Mouse (Mus musculus): ENCODE measurements around the gene Ccdc149.

The Ccdc149 gene

DNA sequence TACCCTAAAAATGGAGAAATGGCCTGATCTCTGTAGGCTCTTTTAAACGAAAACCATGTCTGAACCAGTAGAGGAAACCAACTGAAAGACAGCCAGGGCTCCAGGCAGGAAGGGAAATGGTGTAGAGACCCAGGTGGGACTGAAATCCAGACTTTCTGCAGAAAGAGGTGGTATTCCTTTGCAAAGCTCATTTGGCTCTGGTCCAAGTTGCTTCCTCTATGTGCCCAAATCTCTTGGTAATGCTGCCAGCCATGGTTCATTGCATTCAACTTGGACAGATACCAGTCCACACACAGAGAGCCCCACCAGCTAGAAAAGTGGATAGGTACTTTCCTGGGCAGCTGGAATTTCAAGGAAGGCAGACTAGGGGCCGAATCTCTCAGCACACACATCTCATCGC, 3.5 kb downstream of the Ccdc149 start:
- TF ChIP-seq GATA4 (IDR thresholded peaks at IDR 0.05; ENCODE audit: insufficient replicate concordance, low read length), result no peak

DNA sequence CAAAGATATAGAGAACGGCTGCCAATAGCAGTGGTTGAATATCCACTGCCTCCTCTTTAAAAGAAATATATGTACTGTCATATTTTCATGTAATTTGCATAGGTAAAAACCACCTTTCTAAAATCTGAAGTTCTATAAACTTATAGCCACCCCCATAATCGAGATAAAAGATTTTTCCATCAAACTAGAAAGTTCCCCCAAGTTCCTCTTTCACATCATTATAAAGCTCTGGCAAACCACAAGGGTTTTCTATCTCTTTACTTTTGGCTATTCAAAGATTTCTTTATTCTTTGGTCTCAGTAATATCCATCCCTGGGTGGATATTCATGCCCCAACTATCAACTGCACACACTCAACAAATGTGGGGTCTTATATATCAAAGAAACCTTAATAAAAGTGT, 8.9 kb downstream of the Ccdc149 start:
- TF ChIP-seq GATA4 (IDR thresholded peaks at IDR 0.05; ENCODE audit: insufficient replicate concordance, low read length), result no peak

DNA sequence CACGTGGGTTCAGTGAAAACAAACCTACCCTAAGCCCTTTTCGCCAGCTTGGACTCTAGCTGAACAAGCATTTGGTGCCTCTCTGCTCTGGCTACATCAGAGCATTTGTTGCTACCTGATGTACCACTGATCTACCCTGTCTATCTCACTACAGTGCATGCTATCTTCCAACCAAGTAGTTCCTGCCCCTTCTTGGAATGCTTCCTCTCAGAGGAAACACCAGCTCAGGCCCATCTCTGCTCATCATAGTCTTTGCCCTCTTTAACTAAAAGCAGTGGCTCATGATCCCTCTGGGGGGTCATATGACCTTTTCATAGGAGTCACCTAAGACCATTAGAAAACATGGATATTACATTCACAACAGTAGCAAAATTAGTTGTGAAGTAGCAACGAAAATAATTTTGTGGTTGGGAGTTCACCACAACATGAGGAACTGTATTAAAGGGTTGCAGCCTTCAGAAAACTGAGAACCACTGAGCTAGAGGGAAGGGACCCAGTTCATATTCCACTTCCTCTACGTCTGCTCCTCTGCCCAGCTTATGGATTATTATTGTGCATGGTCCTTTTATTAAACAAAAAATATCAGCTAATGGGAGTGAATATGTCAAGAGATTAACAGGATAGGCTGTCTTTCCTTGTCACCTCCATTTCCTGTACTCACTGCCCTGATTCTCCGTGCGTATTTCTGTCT, 9.7 kb downstream of the Ccdc149 start:
- no peak for TF ChIP-seq GATA4 (IDR thresholded peaks at IDR 0.05; ENCODE audit: insufficient replicate concordance, low read length)

DNA sequence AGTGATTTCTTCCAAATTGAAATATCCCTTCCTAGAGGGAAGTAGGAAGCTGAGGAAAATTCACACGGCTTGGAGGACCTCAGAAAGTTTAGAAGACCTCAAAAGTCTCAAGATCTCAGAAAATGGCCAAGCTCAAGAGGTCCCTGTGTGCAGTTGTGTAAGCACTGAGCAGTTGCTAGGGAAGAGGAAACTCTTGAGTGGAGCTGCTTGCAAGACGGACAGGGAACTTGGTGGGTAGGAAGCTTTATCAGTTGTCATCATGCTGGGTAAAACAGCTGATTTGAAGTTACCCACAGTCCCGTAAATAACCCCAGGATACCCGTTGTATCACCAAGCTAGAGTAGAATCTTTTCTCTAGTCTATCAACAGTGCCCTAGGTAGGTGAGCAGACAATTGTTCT, 12.0 kb downstream of the Ccdc149 start:
- TF ChIP-seq GATA4 (IDR thresholded peaks at IDR 0.05; ENCODE audit: insufficient replicate concordance, low read length), result no peak

DNA sequence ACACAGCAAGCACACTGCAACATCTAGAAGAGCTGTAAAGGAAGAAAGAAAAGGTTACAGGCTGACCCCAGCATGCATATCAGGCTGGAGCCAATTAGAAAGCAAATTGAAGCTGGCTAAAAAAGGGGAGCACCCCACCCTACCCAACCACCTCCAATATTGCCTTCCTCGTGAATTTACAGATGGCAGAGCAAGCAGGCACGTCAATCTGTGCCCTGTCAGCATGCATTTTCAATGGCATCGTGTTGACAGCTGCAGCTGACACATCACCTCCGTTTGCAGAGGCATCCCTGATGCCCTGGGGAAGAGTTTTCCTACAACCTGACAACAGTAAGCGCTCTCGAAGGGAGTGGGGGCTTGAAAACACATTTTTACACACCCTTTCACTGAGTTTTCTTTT, 14.2 kb downstream of the Ccdc149 start:
- TF ChIP-seq GATA4 (IDR thresholded peaks at IDR 0.05; ENCODE audit: insufficient replicate concordance, low read length), result no peak

DNA sequence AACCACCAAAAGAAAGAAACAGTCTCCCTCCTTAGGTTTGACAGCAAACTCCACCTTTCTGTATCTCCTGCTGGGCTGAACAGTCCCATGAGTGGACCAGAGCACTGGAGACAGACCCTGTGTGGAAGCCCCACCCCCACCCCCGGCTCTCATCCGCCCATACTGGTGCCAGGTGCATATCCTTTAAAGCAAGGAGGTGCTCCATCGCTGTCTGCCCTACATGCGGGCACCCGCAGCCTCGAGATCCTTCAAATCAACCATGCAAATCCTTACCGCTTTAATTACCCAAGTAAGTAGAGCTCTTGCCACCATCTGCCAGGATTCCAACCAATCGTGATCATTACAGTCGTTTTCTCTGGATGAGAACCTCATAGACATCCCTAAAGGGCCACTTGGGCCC, 20.5 kb downstream of the Ccdc149 start:
- no peak for TF ChIP-seq GATA4 (IDR thresholded peaks at IDR 0.05; ENCODE audit: insufficient replicate concordance, low read length)

DNA sequence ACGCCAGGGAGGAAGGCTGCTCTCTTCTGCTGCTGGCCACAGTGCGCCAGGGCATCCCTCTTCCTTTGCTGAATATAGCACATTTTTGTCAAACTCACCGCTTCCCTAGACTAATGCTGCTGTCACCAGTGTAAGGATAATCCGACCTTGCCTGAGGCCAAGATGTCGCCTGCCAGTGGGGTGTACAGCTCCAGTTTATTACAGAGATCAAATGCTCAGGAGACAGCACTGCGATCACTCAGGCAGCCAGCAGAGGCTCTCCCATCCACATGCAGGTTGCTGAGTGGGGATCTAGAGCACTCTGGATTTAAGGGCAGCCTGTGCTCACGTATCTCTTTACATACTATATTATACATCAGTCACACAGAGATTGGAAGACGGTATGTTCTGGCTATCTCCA, 22.1 kb downstream of the Ccdc149 start:
- no peak for TF ChIP-seq GATA4 (IDR thresholded peaks at IDR 0.05; ENCODE audit: insufficient replicate concordance, low read length)

DNA sequence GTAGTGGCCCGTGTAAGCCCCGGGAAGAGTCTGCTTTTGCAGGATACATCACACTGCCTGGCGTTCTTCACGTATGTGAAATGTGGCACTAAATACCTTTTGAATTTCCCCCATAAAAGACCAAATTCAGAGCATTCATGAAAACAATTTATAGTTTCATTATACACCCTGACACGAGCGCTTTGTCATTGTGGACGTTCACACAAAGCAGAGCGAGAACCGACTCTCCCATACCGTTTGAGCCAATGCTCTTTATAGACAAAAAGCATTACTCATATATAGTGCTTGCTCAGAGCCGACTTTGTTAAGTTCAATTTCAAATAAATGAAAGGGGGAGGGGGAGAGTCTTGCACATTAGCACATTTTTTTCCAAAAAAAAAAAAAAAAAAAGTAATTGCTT, 31.0 kb downstream of the Ccdc149 start:
- TF ChIP-seq GATA4 (IDR thresholded peaks at IDR 0.05; ENCODE audit: insufficient replicate concordance, low read length), result no peak

DNA sequence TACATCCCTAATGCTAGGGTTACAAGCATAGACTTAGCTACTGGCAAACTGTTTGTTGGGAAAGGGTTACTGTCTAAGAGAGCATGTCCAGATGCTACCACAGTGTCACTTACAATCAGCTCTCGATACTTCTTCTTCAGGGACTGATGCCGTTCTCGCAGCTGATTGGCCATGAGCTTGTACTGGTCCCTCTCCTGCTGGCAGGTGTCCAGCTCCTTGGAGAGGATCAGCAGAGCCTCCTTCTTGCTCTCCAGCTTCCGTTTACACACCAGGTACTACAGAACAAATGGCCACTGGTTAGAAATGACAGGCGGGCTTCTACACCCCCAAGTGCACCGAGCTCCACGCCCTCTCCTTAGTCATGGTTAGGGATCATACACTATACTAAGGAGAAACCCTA, 32.4 kb downstream of the Ccdc149 start:
- no peak for TF ChIP-seq GATA4 (IDR thresholded peaks at IDR 0.05; ENCODE audit: insufficient replicate concordance, low read length)

DNA sequence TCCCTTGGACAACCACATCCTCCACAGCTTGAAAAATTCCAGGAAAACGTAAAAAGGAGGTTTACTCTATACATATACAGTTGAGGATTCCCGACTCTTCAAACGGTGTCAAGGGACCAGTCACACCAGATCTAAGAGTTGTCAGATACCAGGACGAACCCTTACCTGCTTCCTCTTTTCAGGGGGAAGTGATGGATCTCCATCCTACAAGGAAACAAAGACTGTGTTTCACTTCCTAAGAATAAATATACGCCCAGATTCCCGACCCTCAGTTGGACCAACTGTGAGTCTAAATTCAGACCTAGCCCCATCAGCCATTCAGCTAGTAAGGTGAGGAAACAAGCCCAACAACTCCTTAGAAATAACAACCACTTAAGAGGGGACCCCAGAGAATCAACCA, 35.8 kb downstream of the Ccdc149 start:
- TF ChIP-seq GATA4 (IDR thresholded peaks at IDR 0.05; ENCODE audit: insufficient replicate concordance, low read length), result no peak

DNA sequence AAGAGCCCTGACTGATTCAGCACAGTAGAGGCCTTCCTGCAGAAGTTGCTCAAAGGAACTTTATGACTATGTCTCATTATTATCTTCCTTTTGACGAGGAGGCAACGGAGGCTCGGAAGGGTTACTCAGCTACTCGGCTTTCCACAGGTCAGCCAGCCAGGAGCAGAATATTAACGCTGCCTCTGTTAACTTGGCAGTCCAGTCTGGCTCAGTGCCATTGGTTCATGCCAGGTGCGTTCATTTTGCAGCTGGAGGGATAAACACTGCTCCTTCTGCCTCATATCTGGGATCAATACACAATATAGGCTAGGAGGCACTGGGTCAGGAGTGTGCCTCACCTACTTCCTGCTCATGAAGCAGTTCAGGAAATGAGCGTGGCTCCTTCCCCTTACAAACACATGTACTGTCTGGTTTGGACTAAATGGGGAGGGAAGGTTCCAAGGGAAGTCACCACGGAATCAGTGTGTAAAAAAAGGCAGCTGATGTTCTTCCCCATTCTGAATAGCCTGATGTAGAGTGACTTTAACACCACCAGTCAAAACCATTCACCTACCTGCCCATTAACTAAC, 40.0 kb downstream of the Ccdc149 start:
- TF ChIP-seq GATA4 (IDR thresholded peaks at IDR 0.05; ENCODE audit: insufficient replicate concordance, low read length), result no peak

DNA sequence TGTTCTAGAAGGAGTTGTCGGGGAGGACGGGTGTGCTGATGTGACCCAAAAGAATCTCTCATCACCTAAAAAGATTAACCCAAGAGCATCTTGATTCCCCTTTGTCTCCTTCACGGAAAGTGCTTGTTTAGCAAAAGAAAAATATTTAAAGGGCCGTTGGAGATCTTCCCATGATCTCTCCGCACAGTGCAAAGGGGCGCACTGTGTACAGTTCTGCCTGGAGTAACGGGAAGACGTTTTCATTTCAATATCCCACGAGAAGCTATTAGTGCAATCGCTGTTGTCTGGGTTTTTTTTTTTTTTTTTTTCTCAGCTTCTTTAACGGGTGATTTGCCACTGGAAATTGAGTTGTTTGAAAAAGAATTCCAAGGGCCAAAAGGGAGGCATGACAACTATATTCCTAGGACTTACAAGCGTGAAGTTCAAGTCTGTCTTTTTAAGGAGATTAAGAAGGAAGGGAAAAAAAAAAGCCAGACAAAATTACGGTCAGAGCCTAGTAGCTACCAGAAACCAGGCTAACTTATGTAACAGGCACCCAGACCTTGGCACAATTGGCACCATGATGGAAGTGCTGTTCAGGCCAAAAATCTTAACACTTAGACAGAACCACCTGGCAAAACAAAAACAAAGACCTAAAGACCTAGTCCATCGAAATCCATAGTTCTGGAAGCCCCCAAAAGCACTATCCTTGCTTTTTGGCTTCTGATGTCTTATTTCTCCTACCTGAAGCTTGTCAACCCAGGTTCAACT, 41.4 kb downstream of the Ccdc149 start:
- TF ChIP-seq GATA4 (IDR thresholded peaks at IDR 0.05; ENCODE audit: insufficient replicate concordance, low read length), result no peak

DNA sequence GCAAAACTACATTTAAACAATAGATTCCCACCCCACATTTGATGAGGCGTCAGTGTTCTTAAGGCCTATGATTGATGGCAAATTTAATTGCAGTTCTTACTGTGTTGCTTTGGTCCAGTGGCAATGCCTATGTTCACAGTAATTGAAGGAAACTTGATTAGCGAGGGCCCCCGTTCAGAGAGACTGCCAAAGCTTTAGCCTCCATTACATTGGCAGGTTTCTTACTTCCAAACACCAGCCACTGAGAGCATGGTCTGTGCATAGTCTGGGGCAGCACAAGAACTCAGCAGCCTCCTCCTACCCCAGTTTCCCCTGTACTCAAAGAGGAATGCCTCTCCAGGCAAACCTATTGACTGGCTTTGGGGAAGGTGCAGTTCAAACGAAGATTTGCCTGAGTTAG, 42.7 kb downstream of the Ccdc149 start:
- no peak for TF ChIP-seq GATA4 (IDR thresholded peaks at IDR 0.05; ENCODE audit: insufficient replicate concordance, low read length)

DNA sequence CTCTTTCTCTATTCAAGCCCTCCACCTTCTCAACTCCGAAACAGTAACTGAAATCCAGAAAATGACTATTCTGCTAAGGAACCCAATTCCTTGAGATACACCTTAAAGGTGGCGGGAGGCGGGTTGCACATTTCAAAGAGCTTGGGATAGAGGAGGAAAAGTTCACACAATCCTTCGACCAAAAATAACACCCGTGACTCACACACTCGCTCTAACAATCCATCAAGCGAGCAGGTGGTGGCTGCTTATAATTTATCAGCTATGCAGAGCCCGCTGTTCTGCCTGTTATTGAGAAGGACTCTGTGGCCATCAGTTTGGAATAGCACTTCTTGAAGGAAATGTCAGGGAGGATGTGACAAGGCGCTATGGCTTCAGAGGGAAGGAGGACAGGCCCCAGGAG, 45.5 kb downstream of the Ccdc149 start:
- TF ChIP-seq GATA4 (IDR thresholded peaks at IDR 0.05; ENCODE audit: insufficient replicate concordance, low read length), result no peak

DNA sequence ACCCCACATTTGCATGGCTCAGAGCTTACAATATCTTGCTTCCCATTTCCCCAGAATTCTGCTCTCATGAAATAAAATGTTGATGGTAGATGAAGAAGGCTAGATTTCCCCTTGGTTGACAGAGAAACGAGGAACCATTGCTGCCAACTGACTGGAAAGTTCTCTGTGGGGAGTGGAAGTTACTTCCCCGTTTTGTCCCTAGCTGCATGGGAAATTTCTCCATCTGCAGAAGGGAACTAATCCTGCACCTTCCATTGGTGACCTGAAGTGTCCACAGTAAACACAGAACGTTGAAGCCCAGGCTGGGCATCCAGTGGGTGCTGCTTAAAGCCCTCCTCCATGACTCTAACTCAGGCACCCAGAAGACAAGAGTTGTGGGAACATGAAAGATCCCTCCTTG, 47.4 kb downstream of the Ccdc149 start:
- no peak for TF ChIP-seq GATA4 (IDR thresholded peaks at IDR 0.05; ENCODE audit: insufficient replicate concordance, low read length)

DNA sequence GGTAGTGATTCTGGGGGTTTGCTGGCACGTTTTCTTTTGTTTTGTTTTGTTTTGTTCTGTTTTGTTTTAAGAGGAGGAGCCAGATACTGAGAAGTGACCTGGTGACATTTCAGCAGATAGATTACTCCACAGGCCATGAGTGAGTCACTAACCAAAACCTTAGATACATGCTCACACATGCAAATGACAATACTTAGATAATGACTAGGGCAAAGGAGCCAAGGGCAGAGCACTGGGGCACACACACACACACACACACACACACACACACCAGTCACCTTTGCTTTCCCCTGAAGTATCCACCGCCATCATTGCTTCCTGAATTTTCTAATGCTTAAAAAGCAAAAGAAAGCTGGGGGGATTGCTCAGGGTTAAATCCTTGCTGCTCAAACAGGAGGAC, 54.8 kb downstream of the Ccdc149 start:
- no peak for TF ChIP-seq GATA4 (IDR thresholded peaks at IDR 0.05; ENCODE audit: insufficient replicate concordance, low read length)

All from liver, adult (tissue).